26 mouse cellular contexts compared by ENCODE assay signal in genomic region chr13:51290926-51291325, GRCm38 (mm10).
DNase-seq lines count a peak whose midpoint lies in the region; ATAC-seq lines count a peak whose summit lies in the region.
"Had no signal": no experiment of that assay in that cellular context is flagged by ENCODE, and none has a peak within 500 bp of the region (broad histone marks: within the 10 kb centered on the region; RNA-seq: fewer than 3 reads in every experiment).

No protein-coding gene starts in this region.

- ATAC-seq in forebrain, embryonic 16.5 days, result 0 out of 2 replicates have a peak, but pooled peaks have one; percentile 57
- ATAC-seq in forebrain, embryonic 14.5 days, result no peak
- ATAC-seq in kidney, embryonic 15.5 days (replicated peaks; ENCODE audit: low FRiP score), result no peak
- ATAC-seq: CD4-positive, CD25-positive, alpha-beta regulatory T cell, adult 4 months; intestine, embryonic 16.5 days; liver, embryonic 12.5 days; Patski had no signal

- H3K4me2 ChIP-seq in forebrain, embryonic 16.5 days (ENCODE audit: low read length), result no peak overlapping the region
- H3K4me2 ChIP-seq in forebrain, embryonic 14.5 days (ENCODE audit: low read length), result no peak overlapping the region
- H3K4me2 ChIP-seq in kidney, embryonic 15.5 days, result no peak overlapping the region
- H3K4me2 ChIP-seq: embryonic facial prominence, embryonic 13.5 days; heart, embryonic 11.5 days; hindbrain, embryonic 13.5 days; limb, embryonic 12.5 days; liver, embryonic 12.5 days had no signal

- no peak overlapping the region for H3K9ac ChIP-seq in forebrain, embryonic 16.5 days (replicated peaks; ENCODE audit: low read depth, low read length)
- H3K9ac ChIP-seq in forebrain, embryonic 14.5 days (ENCODE audit: low read length), result no peak overlapping the region
- H3K9ac ChIP-seq in kidney, embryonic 15.5 days, result no peak overlapping the region
- H3K9ac ChIP-seq: embryonic facial prominence, embryonic 13.5 days; hindbrain, embryonic 13.5 days; limb, embryonic 12.5 days; liver, embryonic 12.5 days had no signal

- no peaks in the 10 kb centered on the region for H3K27me3 ChIP-seq in forebrain, embryonic 16.5 days (replicated peaks; ENCODE audit: control insufficient read depth, insufficient read depth, low read length)
- no peaks in the 10 kb centered on the region for H3K27me3 ChIP-seq in forebrain, embryonic 14.5 days (replicated peaks; ENCODE audit: control insufficient read depth, insufficient read depth, low read length)
- no peaks in the 10 kb centered on the region for H3K27me3 ChIP-seq in kidney, embryonic 15.5 days
- H3K27me3 ChIP-seq: embryonic facial prominence, embryonic 13.5 days; hindbrain, embryonic 13.5 days; limb, embryonic 12.5 days; liver, embryonic 12.5 days; megakaryocyte, embryonic 14.5 days; Patski had no signal

- no peaks in the 10 kb centered on the region for H3K4me1 ChIP-seq in forebrain, embryonic 16.5 days (replicated peaks; ENCODE audit: control insufficient read depth, insufficient read depth, low read length)
- H3K4me1 ChIP-seq in forebrain, embryonic 14.5 days (ENCODE audit: control insufficient read depth, insufficient read depth, low read length), result no peaks in the 10 kb centered on the region
- H3K4me1 ChIP-seq in kidney, embryonic 15.5 days, result peaks cover 5% of the 10 kb centered on the region
- H3K4me1 ChIP-seq: liver, embryonic 12.5 days; megakaryocyte, embryonic 14.5 days had no signal

- H3K27ac ChIP-seq in forebrain, embryonic 16.5 days (ENCODE audit: low read length), result no peak overlapping the region
- H3K27ac ChIP-seq in forebrain, embryonic 14.5 days (ENCODE audit: low read depth, low read length), result no peak overlapping the region
- H3K27ac ChIP-seq in kidney, embryonic 15.5 days, result no peak overlapping the region
- H3K27ac ChIP-seq: embryonic facial prominence, embryonic 13.5 days; layer of hippocampus, adult 2 months; limb, embryonic 12.5 days; liver, embryonic 12.5 days had no signal

- H3K4me3 ChIP-seq in forebrain, embryonic 16.5 days (replicated peaks; ENCODE audit: low read length), result no peak overlapping the region
- no peak overlapping the region for H3K4me3 ChIP-seq in forebrain, embryonic 14.5 days (ENCODE audit: low read depth, low read length)
- no peak overlapping the region for H3K4me3 ChIP-seq in kidney, embryonic 15.5 days (replicated peaks)
- H3K4me3 ChIP-seq: embryonic facial prominence, embryonic 13.5 days; hindbrain, embryonic 13.5 days; layer of hippocampus, adult 2 months; limb, embryonic 12.5 days; liver, embryonic 12.5 days; megakaryocyte, embryonic 14.5 days had no signal

- H3K36me3 ChIP-seq in forebrain, embryonic 16.5 days (ENCODE audit: control insufficient read depth, insufficient read depth), result no peaks in the 10 kb centered on the region
- H3K36me3 ChIP-seq in forebrain, embryonic 14.5 days (ENCODE audit: control insufficient read depth, insufficient read depth, low read length), result no peaks in the 10 kb centered on the region
- no peaks in the 10 kb centered on the region for H3K36me3 ChIP-seq in kidney, embryonic 15.5 days
- H3K36me3 ChIP-seq: embryonic facial prominence, embryonic 13.5 days; hindbrain, embryonic 13.5 days; limb, embryonic 12.5 days; liver, embryonic 12.5 days had no signal

- no peak for DNase-seq in forebrain, embryonic 14.5 days (ENCODE audit: low spot score)
- DNase-seq in layer of hippocampus, adult 11-12 months (ENCODE audit: low spot score), result peak; percentile 10
- no peak for DNase-seq in layer of hippocampus, postnatal 10 days (ENCODE audit: low spot score in 2 of 2)
- DNase-seq in right cerebral cortex, postnatal 10 days (ENCODE audit: low spot score in 2 of 2), result peak; percentile 72 to 76
- DNase-seq in right cerebral cortex, postnatal 25 days, result no peak
- DNase-seq in gastrocnemius, postnatal 4 days (ENCODE audit: low spot score in 2 of 2), result no peak
- DNase-seq: adrenal gland, adult 8-10 months; cerebellum, adult 11 months; cerebellum, postnatal 10 days; heart, postnatal 10 days; lung, adult 2 months; retina, postnatal 1 day; spleen, adult 18-20 months; thymus, postnatal 36 days had no signal

- no peaks in the 10 kb centered on the region for H3K9me3 ChIP-seq in forebrain, embryonic 16.5 days (ENCODE audit: control insufficient read depth, low read length)
- H3K9me3 ChIP-seq in forebrain, embryonic 14.5 days (replicated peaks; ENCODE audit: control insufficient read depth, low read length), result no peaks in the 10 kb centered on the region
- no peaks in the 10 kb centered on the region for H3K9me3 ChIP-seq in kidney, embryonic 15.5 days (replicated peaks)
- H3K9me3 ChIP-seq: embryonic facial prominence, embryonic 13.5 days; hindbrain, embryonic 13.5 days; liver, embryonic 12.5 days had no signal

- 73% methylated on average over 6 of the region's 6 CpGs for WGBS in forebrain, embryonic 16.5 days
- WGBS in forebrain, embryonic 14.5 days, result 80% methylated on average over 6 of the region's 6 CpGs
- 83% methylated on average over 6 of the region's 6 CpGs for WGBS in kidney, embryonic 15.5 days

Comparison
In these comparisons a context has a peak if more than half of its experiments do, and no peak if none do; other contexts are left out.
1. DNase-seq: peak in layer of hippocampus, adult 11-12 months (single experiment) and right cerebral cortex, postnatal 10 days (2 of 2); none in forebrain, embryonic 14.5 days (single experiment), layer of hippocampus, postnatal 10 days (0 of 2), right cerebral cortex, postnatal 25 days (single experiment) and gastrocnemius, postnatal 4 days (0 of 2).